Mouse (Mus musculus) brain, embryonic 14.5 days (tissue): ENCODE measurements around the gene Nrtn. TPM values are rescaled to one million over a fixed set of nuclear protein-coding genes. Genes with fewer than 3 reads are reported as not detected.

ENCODE experiments used
- DNase-seq: peaks from one replicate; pipeline ENCODE4 v3.0.0-alpha.2; 2011; ENCODE audit warnings: low read depth
- CTCF ChIP-seq: fragments of 200-500 bp; IDR thresholded peaks from 2 replicates; pipeline ENCODE4 v1.5.1; 2012; ENCODE audit warnings: inconsistent platforms, mild to moderate bottlenecking, moderate library complexity, borderline replicate concordance; ENCODE audit not compliant: insufficient read depth, insufficient read length; ENCODE audit errors: extremely low read depth
- POLR2A ChIP-seq: fragments of 200-500 bp; IDR thresholded peaks from 2 replicates; pipeline ENCODE4 v1.6.1; 2012; ENCODE audit warnings: mild to moderate bottlenecking, inconsistent platforms, borderline replicate concordance; ENCODE audit not compliant: poor library complexity, insufficient read depth, insufficient read length, severe bottlenecking; ENCODE audit errors: extremely low read depth
- polyA plus RNA-seq: library from polyadenylated mRNA; depleted of rRNA; stranded (reverse); fragments of >200 nt; gene quantifications from 2 replicates; pipeline ENCODE4 v1.2.3, GENCODE M21; 2012

The Nrtn gene
- polyA plus RNA-seq, 1 experiment: 5.4 TPM

- DNase-seq: no peak
- peak; percentile 19; the same call in 1 of the 2 replicates for TF ChIP-seq CTCF
- no peak for TF ChIP-seq POLR2A
Observed at GRCm38 (mm10) chr17:56777568-56777967, 20.2 kb upstream of the Nrtn start.

- TF ChIP-seq POLR2A (no peak), CTCF (no peak)
- no peak for DNase-seq
Observed at GRCm38 (mm10) chr17:56769950-56770349, 12.6 kb upstream of the Nrtn start, which contains the start of gene Prr22. TSS of gene Prr22 (plus strand) at chr17:56770250.

GRCm38 (mm10) chr17:56768941-56769340, 11.6 kb upstream of the Nrtn start:
- TF ChIP-seq CTCF (no peak), POLR2A (no peak)
- no peak for DNase-seq

GRCm38 (mm10) chr17:56767531-56768135, 10.3 kb upstream of the Nrtn start:
- TF ChIP-seq CTCF (no peak), POLR2A (no peak)
- no peak for DNase-seq

- TF ChIP-seq CTCF (no peak), POLR2A (no peak)
- no peak for DNase-seq
Observed at GRCm38 (mm10) chr17:56766631-56767405, 9.5 kb upstream of the Nrtn start.

- no peak for DNase-seq
- TF ChIP-seq POLR2A: no peak
- no peak for TF ChIP-seq CTCF
Observed at GRCm38 (mm10) chr17:56765431-56765830, 8.1 kb upstream of the Nrtn start.

- peak; percentile 97 for DNase-seq
Observed at GRCm38 (mm10) chr17:56764474-56765354, 7.4 kb upstream of the Nrtn start, which contains the start of gene Dus3l. TSS of gene Dus3l (plus strand) at chr17:56764757.

GRCm38 (mm10) chr17:56763741-56764250, 6.5 kb upstream of the Nrtn start:
- no peak for TF ChIP-seq CTCF
- TF ChIP-seq POLR2A: no peak
- DNase-seq: no peak

More at GRCm38 (mm10) chr17:56764474-56765354, 7.4 kb upstream of the Nrtn start, which contains the start of gene Dus3l:
- TF ChIP-seq POLR2A (peak; percentile 77; the same call in 1 of the 2 replicates), CTCF (no peak)

- TF ChIP-seq CTCF (peak; percentile 90), POLR2A (no peak)
- DNase-seq: peak; percentile 66
Observed at GRCm38 (mm10) chr17:56762769-56763731, 5.7 kb upstream of the Nrtn start.

GRCm38 (mm10) chr17:56761991-56762410, 4.7 kb upstream of the Nrtn start:
- DNase-seq: peak; percentile 96
- no peak for TF ChIP-seq CTCF
- TF ChIP-seq POLR2A: peak; percentile 58; the same call in 1 of the 2 replicates
